Mouse (Mus musculus): ENCODE results near the gene Wnt7a. TPM values are rescaled to one million over a fixed set of nuclear protein-coding genes. Genes with fewer than 3 reads are reported as not detected.

Gene Wnt7a
- total and polyA plus RNA-seq, 3 experiments: 0.05 TPM; not detected in 2

- H3K4me1 ChIP-seq (ENCODE audit: insufficient read depth, low read depth, low read length): no peaks in the 10 kb centered on the region
- ATAC-seq (ENCODE audit: extremely low read depth, insufficient number of reproducible peaks, low FRiP score, poor library complexity, severe bottlenecking) (no peak), DNase-seq (ENCODE audit: low spot score) (no peak)
- TF ChIP-seq TAL1 (conservative IDR thresholded peaks at IDR 0.05; ENCODE audit: low read depth, low read length) (no peak), GATA2 (IDR thresholded peaks at IDR 0.05; ENCODE audit: borderline replicate concordance, low read depth, low read length) (no peak), GATA1 (IDR thresholded peaks at IDR 0.05; ENCODE audit: borderline replicate concordance, low read length) (no peak), CTCF (IDR thresholded peaks at IDR 0.05; ENCODE audit: low read depth, low read length) (no peak), POLR2AphosphoS5 (IDR thresholded peaks at IDR 0.05; ENCODE audit: insufficient replicate concordance, low read depth, low read length) (no peak)
- H3K36me3 ChIP-seq (replicated peaks): no peaks in the 10 kb centered on the region
- H3K4me3 ChIP-seq (ENCODE audit: low read depth, low read length): no peak overlapping the region
- H3K27me3 ChIP-seq (ENCODE audit: insufficient read depth, low read length): peaks cover 20% of the 10 kb centered on the region
- no peaks in the 10 kb centered on the region for H3K9me3 ChIP-seq (replicated peaks)
Measured at GRCm38 (mm10) chr6:91345091-91345490, 66.1 kb downstream of the Wnt7a start.

- DNase-seq (ENCODE audit: low spot score) (no peak), ATAC-seq (ENCODE audit: extremely low read depth, insufficient number of reproducible peaks, low FRiP score, poor library complexity, severe bottlenecking) (no peak)
- H3K27me3 ChIP-seq (ENCODE audit: insufficient read depth, low read length): peaks cover 9% of the 10 kb centered on the region
- no peaks in the 10 kb centered on the region for H3K36me3 ChIP-seq (replicated peaks)
- no peaks in the 10 kb centered on the region for H3K9me3 ChIP-seq (replicated peaks)
- no peak for TF ChIP-seq POLR2AphosphoS5 (IDR thresholded peaks at IDR 0.05; ENCODE audit: insufficient replicate concordance, low read depth, low read length)
- TF ChIP-seq GATA2 (IDR thresholded peaks at IDR 0.05; ENCODE audit: borderline replicate concordance, low read depth, low read length): no peak
- no peak for TF ChIP-seq TAL1 (conservative IDR thresholded peaks at IDR 0.05; ENCODE audit: low read depth, low read length)
- TF ChIP-seq GATA1 (IDR thresholded peaks at IDR 0.05; ENCODE audit: borderline replicate concordance, low read length): no peak
- TF ChIP-seq CTCF (IDR thresholded peaks at IDR 0.05; ENCODE audit: low read depth, low read length): no peak
- H3K4me3 ChIP-seq (ENCODE audit: low read depth, low read length): no peak overlapping the region
- H3K4me1 ChIP-seq (ENCODE audit: insufficient read depth, low read depth, low read length): no peaks in the 10 kb centered on the region
Measured at GRCm38 (mm10) chr6:91339612-91340246, 71.4 kb downstream of the Wnt7a start.

- Histone ChIP-seq H3K36me3 (replicated peaks) (no peaks in the 10 kb centered on the region), H3K27me3 (ENCODE audit: insufficient read depth, low read length) (peaks cover 10% of the 10 kb centered on the region), H3K4me1 (ENCODE audit: insufficient read depth, low read depth, low read length) (no peaks in the 10 kb centered on the region), H3K9me3 (replicated peaks) (no peaks in the 10 kb centered on the region), H3K4me3 (ENCODE audit: low read depth, low read length) (no peak overlapping the region)
- DNase-seq (ENCODE audit: low spot score) (no peak), ATAC-seq (ENCODE audit: extremely low read depth, insufficient number of reproducible peaks, low FRiP score, poor library complexity, severe bottlenecking) (no peak)
- no peak for TF ChIP-seq CTCF (IDR thresholded peaks at IDR 0.05; ENCODE audit: low read depth, low read length)
- TF ChIP-seq GATA2 (IDR thresholded peaks at IDR 0.05; ENCODE audit: borderline replicate concordance, low read depth, low read length): no peak
- TF ChIP-seq POLR2AphosphoS5 (IDR thresholded peaks at IDR 0.05; ENCODE audit: insufficient replicate concordance, low read depth, low read length): no peak
- TF ChIP-seq TAL1 (conservative IDR thresholded peaks at IDR 0.05; ENCODE audit: low read depth, low read length): no peak
- no peak for TF ChIP-seq GATA1 (IDR thresholded peaks at IDR 0.05; ENCODE audit: borderline replicate concordance, low read length)
Measured at GRCm38 (mm10) chr6:91335470-91335869, 75.7 kb downstream of the Wnt7a start.

GRCm38 (mm10) chr6:91331886-91332285 lies 79.3 kb downstream of the Wnt7a start:
- H3K27me3 ChIP-seq (ENCODE audit: insufficient read depth, low read length): peaks cover 10% of the 10 kb centered on the region
- no peaks in the 10 kb centered on the region for H3K36me3 ChIP-seq (replicated peaks)
- no peak for TF ChIP-seq GATA2 (IDR thresholded peaks at IDR 0.05; ENCODE audit: borderline replicate concordance, low read depth, low read length)
- no peak for TF ChIP-seq GATA1 (IDR thresholded peaks at IDR 0.05; ENCODE audit: borderline replicate concordance, low read length)
- no peak for TF ChIP-seq CTCF (IDR thresholded peaks at IDR 0.05; ENCODE audit: low read depth, low read length)
- no peak for TF ChIP-seq POLR2AphosphoS5 (IDR thresholded peaks at IDR 0.05; ENCODE audit: insufficient replicate concordance, low read depth, low read length)
- TF ChIP-seq TAL1 (conservative IDR thresholded peaks at IDR 0.05; ENCODE audit: low read depth, low read length): no peak
- H3K4me1 ChIP-seq (ENCODE audit: insufficient read depth, low read depth, low read length): no peaks in the 10 kb centered on the region
- H3K9me3 ChIP-seq (replicated peaks): no peaks in the 10 kb centered on the region
- DNase-seq (ENCODE audit: low spot score) (no peak), ATAC-seq (ENCODE audit: extremely low read depth, insufficient number of reproducible peaks, low FRiP score, poor library complexity, severe bottlenecking) (no peak)
- H3K4me3 ChIP-seq (ENCODE audit: low read depth, low read length): no peak overlapping the region

- H3K4me1 ChIP-seq (ENCODE audit: insufficient read depth, low read depth, low read length): no peaks in the 10 kb centered on the region
- H3K27me3 ChIP-seq (ENCODE audit: insufficient read depth, low read length): peaks cover 14% of the 10 kb centered on the region
- no peak for ATAC-seq (ENCODE audit: extremely low read depth, insufficient number of reproducible peaks, low FRiP score, poor library complexity, severe bottlenecking)
- H3K36me3 ChIP-seq (replicated peaks): no peaks in the 10 kb centered on the region
- DNase-seq (ENCODE audit: low spot score): no peak
- TF ChIP-seq GATA1 (IDR thresholded peaks at IDR 0.05; ENCODE audit: borderline replicate concordance, low read length) (no peak), POLR2AphosphoS5 (IDR thresholded peaks at IDR 0.05; ENCODE audit: insufficient replicate concordance, low read depth, low read length) (no peak), TAL1 (conservative IDR thresholded peaks at IDR 0.05; ENCODE audit: low read depth, low read length) (no peak), CTCF (IDR thresholded peaks at IDR 0.05; ENCODE audit: low read depth, low read length) (no peak), GATA2 (IDR thresholded peaks at IDR 0.05; ENCODE audit: borderline replicate concordance, low read depth, low read length) (no peak)
- no peak overlapping the region for H3K4me3 ChIP-seq (ENCODE audit: low read depth, low read length)
- no peaks in the 10 kb centered on the region for H3K9me3 ChIP-seq (replicated peaks)
Measured at GRCm38 (mm10) chr6:91325556-91325955, 85.6 kb downstream of the Wnt7a start.

GRCm38 (mm10) chr6:91324752-91325151 lies 86.4 kb downstream of the Wnt7a start:
- H3K4me3 ChIP-seq (ENCODE audit: low read depth, low read length): no peak overlapping the region
- H3K36me3 ChIP-seq (replicated peaks): no peaks in the 10 kb centered on the region
- no peaks in the 10 kb centered on the region for H3K9me3 ChIP-seq (replicated peaks)
- peaks cover 14% of the 10 kb centered on the region for H3K27me3 ChIP-seq (ENCODE audit: insufficient read depth, low read length)
- TF ChIP-seq POLR2AphosphoS5 (IDR thresholded peaks at IDR 0.05; ENCODE audit: insufficient replicate concordance, low read depth, low read length): no peak
- no peak for TF ChIP-seq TAL1 (conservative IDR thresholded peaks at IDR 0.05; ENCODE audit: low read depth, low read length)
- TF ChIP-seq GATA1 (IDR thresholded peaks at IDR 0.05; ENCODE audit: borderline replicate concordance, low read length): no peak
- TF ChIP-seq CTCF (IDR thresholded peaks at IDR 0.05; ENCODE audit: low read depth, low read length): no peak
- TF ChIP-seq GATA2 (IDR thresholded peaks at IDR 0.05; ENCODE audit: borderline replicate concordance, low read depth, low read length): no peak
- DNase-seq (ENCODE audit: low spot score) (no peak), ATAC-seq (ENCODE audit: extremely low read depth, insufficient number of reproducible peaks, low FRiP score, poor library complexity, severe bottlenecking) (no peak)
- no peaks in the 10 kb centered on the region for H3K4me1 ChIP-seq (ENCODE audit: insufficient read depth, low read depth, low read length)

Measured in G1E (cell line).